Comparison of ENCODE assay signal across 26 mouse cellular contexts in the genomic region with DNA sequence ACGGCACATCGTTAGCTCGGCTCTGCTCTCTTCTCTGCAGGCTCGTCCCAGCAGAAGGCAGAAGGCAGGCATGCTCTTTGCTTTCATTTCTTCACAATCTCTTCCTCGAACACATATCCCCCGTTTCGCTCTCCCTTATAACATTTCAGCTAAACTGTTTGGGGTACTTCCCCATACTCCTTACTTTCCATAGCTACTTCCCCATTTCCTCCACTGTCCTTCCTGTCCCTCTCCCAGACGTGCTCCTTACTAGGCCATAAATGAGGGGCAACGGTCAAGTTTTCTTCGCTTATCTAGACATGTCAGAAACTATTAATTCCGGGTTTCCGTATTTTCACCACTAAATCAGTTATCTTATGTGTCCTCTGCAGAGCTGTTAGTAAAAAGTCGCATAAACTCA.
DNase-seq lines count a peak whose midpoint lies in the region; ATAC-seq and TF ChIP-seq lines count a peak whose summit lies in the region.
"Had no signal": no experiment of that assay in that cellular context is flagged by ENCODE, and none has a peak within 500 bp of the region (broad histone marks: within the 10 kb centered on the region; RNA-seq: fewer than 3 reads in every experiment).

No protein-coding gene starts in this region.

- H3K9ac ChIP-seq in midbrain, postnatal 0 days (replicated peaks; ENCODE audit: low read length, poor library complexity, severe bottlenecking), result no peak overlapping the region
- H3K9ac ChIP-seq: embryonic facial prominence, embryonic 15.5 days; forebrain, embryonic 15.5 days; heart, embryonic 12.5 days; hindbrain, embryonic 12.5 days; limb, embryonic 13.5 days; lung, embryonic 14.5 days; neural tube, embryonic 13.5 days had no signal

- no peaks in the 10 kb centered on the region for H3K9me3 ChIP-seq in midbrain, postnatal 0 days (ENCODE audit: low read length)
- H3K9me3 ChIP-seq: embryonic facial prominence, embryonic 15.5 days; forebrain, embryonic 15.5 days; heart, embryonic 12.5 days; hindbrain, embryonic 12.5 days; limb, embryonic 13.5 days; neural tube, embryonic 13.5 days had no signal

- no peak for TF ChIP-seq POLR2A in bone marrow macrophage, adult 2 months (IDR thresholded peaks at IDR 0.05; ENCODE audit: borderline replicate concordance, low read depth, low read length)
- no peak for TF ChIP-seq POLR2A in small intestine, adult 2 months (IDR thresholded peaks at IDR 0.05; ENCODE audit: low read depth, low read length)

- no peaks in the 10 kb centered on the region for H3K79me2 ChIP-seq in macrophage (ENCODE audit: inconsistent target)

- WGBS in macrophage (ENCODE audit: missing documents), result 17% methylated on average over 13 of the region's 13 CpGs
- WGBS in small intestine, adult 2 months, result 20% methylated on average over 13 of the region's 13 CpGs
- 90% methylated on average over 13 of the region's 13 CpGs for WGBS in midbrain, postnatal 0 days

- H3K4me1 ChIP-seq in bone marrow macrophage, adult 2 months (ENCODE audit: control insufficient read depth, insufficient read depth, low read length), result peaks cover 15% of the 10 kb centered on the region
- H3K4me1 ChIP-seq in small intestine, adult 2 months (ENCODE audit: control insufficient read depth, insufficient read depth, insufficient read length, low read length), result peaks cover 5% of the 10 kb centered on the region; the same call in 1 of the 2 replicates
- no peaks in the 10 kb centered on the region for H3K4me1 ChIP-seq in midbrain, postnatal 0 days (ENCODE audit: insufficient read depth, low read length)
- H3K4me1 ChIP-seq: embryonic facial prominence, embryonic 15.5 days; forebrain, embryonic 15.5 days; hindbrain, embryonic 12.5 days; limb, embryonic 13.5 days; neural tube, embryonic 13.5 days had no signal

- peak overlapping the region; percentile 41 for H3K27ac ChIP-seq in bone marrow macrophage, adult 2 months (ENCODE audit: insufficient read depth, low read depth, low read length)
- peak overlapping the region; percentile 40 for H3K27ac ChIP-seq in macrophage
- H3K27ac ChIP-seq in small intestine, adult 2 months (ENCODE audit: insufficient read depth, low read depth, low read length), result peak overlapping the region; percentile 47
- no peak overlapping the region for H3K27ac ChIP-seq in midbrain, postnatal 0 days (ENCODE audit: low read depth, low read length)
- H3K27ac ChIP-seq: embryonic facial prominence, embryonic 15.5 days; forebrain, embryonic 15.5 days; hindbrain, embryonic 12.5 days; limb, embryonic 13.5 days; neural tube, embryonic 13.5 days had no signal

- no peak for TF ChIP-seq CTCF in bone marrow macrophage, adult 2 months (IDR thresholded peaks at IDR 0.05; ENCODE audit: low read depth, low read length)
- TF ChIP-seq CTCF in small intestine, adult 2 months (IDR thresholded peaks at IDR 0.05; ENCODE audit: extremely low read depth, insufficient read length, insufficient replicate concordance, low read depth, low read length), result no peak
- no peak for TF ChIP-seq CTCF in midbrain, postnatal 0 days (IDR thresholded peaks at IDR 0.05)

- H3K4me3 ChIP-seq in bone marrow macrophage, adult 2 months (ENCODE audit: insufficient read depth, low read length), result peak overlapping the region; percentile 50
- peak overlapping the region; percentile 14 for H3K4me3 ChIP-seq in macrophage (ENCODE audit: inconsistent target)
- peak overlapping the region; percentile 53 for H3K4me3 ChIP-seq in small intestine, adult 2 months (ENCODE audit: low read depth, low read length)
- no peak overlapping the region for H3K4me3 ChIP-seq in midbrain, postnatal 0 days (ENCODE audit: low read depth, low read length)
- H3K4me3 ChIP-seq: embryonic facial prominence, embryonic 15.5 days; forebrain, embryonic 15.5 days; heart, embryonic 12.5 days; hindbrain, embryonic 12.5 days; limb, embryonic 13.5 days; myocyte; neural tube, embryonic 13.5 days had no signal

- no peaks in the 10 kb centered on the region for H3K36me3 ChIP-seq in macrophage (ENCODE audit: inconsistent target)
- no peaks in the 10 kb centered on the region for H3K36me3 ChIP-seq in small intestine, adult 2 months (ENCODE audit: control insufficient read depth, insufficient read depth, low read length)
- H3K36me3 ChIP-seq in midbrain, postnatal 0 days (ENCODE audit: insufficient read depth, low read length), result no peaks in the 10 kb centered on the region
- H3K36me3 ChIP-seq: embryonic facial prominence, embryonic 15.5 days; forebrain, embryonic 15.5 days; heart, embryonic 12.5 days; hindbrain, embryonic 12.5 days; limb, embryonic 13.5 days; neural tube, embryonic 13.5 days had no signal

- DNase-seq in midbrain, postnatal 0 days (ENCODE audit: low spot score), result no peak
- DNase-seq in gastrocnemius, adult 18-20 months (ENCODE audit: low spot score), result no peak
- DNase-seq in lung, postnatal 4 days, result no peak
- DNase-seq: adrenal gland, postnatal 10 days; cerebellum, adult 9-10 months; gastrocnemius, postnatal 14 days; heart, adult 18-20 months; heart, postnatal 10 days; kidney, adult 9 months; kidney, postnatal 14 days; lung, embryonic 14.5 days; lung, postnatal 36 days; midbrain, embryonic 14.5 days; retina, postnatal 1 day; thymus, postnatal 14 days had no signal

- ATAC-seq in granulocyte monocyte progenitor cell, adult 5-6 weeks (replicated peaks; ENCODE audit: poor library complexity, severe bottlenecking), result peak; percentile 98
- no peak for ATAC-seq in midbrain, postnatal 0 days (ENCODE audit: low FRiP score)
- ATAC-seq: forebrain, embryonic 15.5 days had no signal

- H3K27me3 ChIP-seq in small intestine, adult 2 months (ENCODE audit: control insufficient read depth, insufficient read depth, low read length), result no peaks in the 10 kb centered on the region
- no peaks in the 10 kb centered on the region for H3K27me3 ChIP-seq in midbrain, postnatal 0 days (ENCODE audit: insufficient read depth, low read length)
- H3K27me3 ChIP-seq: embryonic facial prominence, embryonic 15.5 days; forebrain, embryonic 15.5 days; heart, embryonic 12.5 days; hindbrain, embryonic 12.5 days; limb, embryonic 13.5 days; neural tube, embryonic 13.5 days had no signal

- no peak overlapping the region for H3K4me2 ChIP-seq in midbrain, postnatal 0 days (ENCODE audit: low read depth, low read length, poor library complexity, severe bottlenecking)
- H3K4me2 ChIP-seq: embryonic facial prominence, embryonic 15.5 days; forebrain, embryonic 15.5 days; heart, embryonic 12.5 days; hindbrain, embryonic 12.5 days; limb, embryonic 13.5 days; lung, embryonic 14.5 days; neural tube, embryonic 13.5 days had no signal
